Mouse (Mus musculus) cerebellum, adult 11 months (tissue): ENCODE measurements around the gene Col18a1.

Experiments
- DNase-seq: peaks from one replicate; pipeline ENCODE4 v3.0.0; 2022

Gene Col18a1

DNA sequence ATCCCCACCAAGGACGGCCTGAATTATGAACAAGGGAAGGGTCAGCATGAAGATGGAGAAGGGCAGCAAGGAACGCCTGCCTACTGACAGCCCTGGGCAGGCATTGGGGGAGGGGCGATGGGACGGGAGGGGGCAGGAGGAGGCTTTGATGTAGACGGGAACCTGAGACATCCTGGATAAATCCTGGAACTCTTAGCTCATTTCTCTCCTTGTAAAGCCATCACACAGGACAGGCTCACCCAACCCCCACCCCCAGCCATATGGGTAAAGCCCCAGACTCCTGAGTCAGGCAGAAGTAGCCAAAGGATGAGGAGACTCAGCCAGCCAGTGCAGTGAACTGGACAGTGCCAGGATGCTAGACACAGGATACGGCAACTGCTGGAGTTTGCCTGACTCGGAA lies 161.4 kb downstream of the Col18a1 start:
- DNase-seq, result no peak
